Mouse (Mus musculus) layer of hippocampus, postnatal 25 days (tissue): ENCODE results near the gene Fibp. TPM values are rescaled to one million over a fixed set of nuclear protein-coding genes. Genes with fewer than 3 reads are reported as not detected.

Source experiments
- DNase-seq, 2 experiments: peaks; one replicate each; pipeline ENCODE4 v3.0.0; 2022; ENCODE audit warnings: mixed read lengths in 2 of 2, low spot score in 1 of 2; ENCODE audit errors: extremely low spot score in 1 of 2
- total RNA-seq, 2 experiments: library from RNA; stranded (reverse); gene quantifications; 2 replicates each; pipeline ENCODE4 v1.2.3; 2021

The Fibp gene
- total RNA-seq, 2 experiments from 2014 or later: 99.4 to 110 TPM

DNA sequence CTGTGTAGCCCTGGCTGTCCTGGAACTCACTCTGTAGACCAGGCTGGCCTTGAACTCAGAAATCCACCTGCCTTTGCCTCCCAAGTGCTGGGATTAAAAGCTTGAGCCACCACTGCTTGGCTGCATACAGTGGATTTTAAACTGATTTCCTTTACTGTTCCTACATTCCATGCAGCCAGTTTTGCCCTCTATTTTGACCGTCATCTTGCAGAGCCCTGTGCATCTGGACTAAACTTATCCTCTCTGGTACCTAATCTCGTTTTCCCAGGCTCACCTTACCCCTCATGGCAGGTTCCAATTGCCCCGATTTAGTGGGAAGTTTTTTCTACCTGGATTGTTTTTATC, 52.6 kb downstream of the Fibp start:
- no peak for DNase-seq

Other genes with a start within 250 kb of the Fibp start
- 10 to 100 TPM; 54.2 to 57.6 TPM for gene Pacs1, start 187.5 kb upstream of the Fibp start, total RNA-seq
- gene Sf3b2, start 165.2 kb upstream of the Fibp start, total RNA-seq: 100 to 1,000 TPM; 201 to 202 TPM
- 100 to 1,000 TPM; 114 to 129 TPM for gene Gal3st3, start 162.3 kb upstream of the Fibp start, total RNA-seq
- gene Catsper1, start 124.9 kb upstream of the Fibp start, total RNA-seq: not detected
- gene Cst6, start 111.0 kb upstream of the Fibp start, total RNA-seq: 1 to 10 TPM; 6.1 to 6.7 TPM
- gene Eif1ad, start 93.9 kb upstream of the Fibp start, total RNA-seq: 10 to 100 TPM; 19.5 to 23.7 TPM
- gene Banf1, start 93.4 kb upstream of the Fibp start, total RNA-seq: 10 to 100 TPM; 85.3 to 93.2 TPM
- 10 to 100 TPM; 83.7 to 99.3 TPM for gene Sart1, start 71.9 kb upstream of the Fibp start, total RNA-seq
- gene Tsga10ip, start 58.1 kb upstream of the Fibp start, total RNA-seq: not detected
- gene Drap1, start 35.6 kb upstream of the Fibp start, total RNA-seq: 100 to 1,000 TPM; 278 to 311 TPM
- 10 to 100 TPM; 68.2 to 71.1 TPM for gene AI837181, start 35.5 kb upstream of the Fibp start, total RNA-seq
- not detected for gene Fosl1, start 13.1 kb upstream of the Fibp start, total RNA-seq
- gene Ccdc85b, start 2.7 kb upstream of the Fibp start, total RNA-seq: 10 to 100 TPM; 32.9 to 35.9 TPM
- gene Ctsw, start 7.9 kb downstream of the Fibp start, total RNA-seq: not detected
- 10 to 100 TPM; 11.0 to 11.6 TPM for gene Efemp2, start 13.3 kb downstream of the Fibp start, total RNA-seq
- 10 to 100 TPM; 33.2 to 38.2 TPM for gene Mus81, start 27.8 kb downstream of the Fibp start, total RNA-seq
- 1,000 to 10,000 TPM; 1,427 to 1,527 TPM for gene Cfl1, start 29.8 kb downstream of the Fibp start, total RNA-seq
- 1 to 10 TPM; 4.5 to 9.2 TPM for gene 1700020D05Rik, start 43.2 kb downstream of the Fibp start, total RNA-seq
- gene Snx32, start 49.9 kb downstream of the Fibp start, total RNA-seq: 10 to 100 TPM; 78.0 to 86.5 TPM
- not detected for gene Ovol1, start 100.0 kb downstream of the Fibp start, total RNA-seq
- 1 to 10 TPM; 7.7 to 8.2 TPM for gene Ap5b1, start 107.4 kb downstream of the Fibp start, total RNA-seq
- gene Rnaseh2c, start 141.3 kb downstream of the Fibp start, total RNA-seq: 10 to 100 TPM; 67.6 to 85.2 TPM
- 10 to 100 TPM; 83.1 to 87.8 TPM for gene Kat5, start 149.6 kb downstream of the Fibp start, total RNA-seq
- gene Rela, start 176.9 kb downstream of the Fibp start, total RNA-seq: 10 to 100 TPM; 20.6 to 22.0 TPM
- 10 to 100 TPM; 15.3 to 16.1 TPM for gene Sipa1, start 203.1 kb downstream of the Fibp start, total RNA-seq
- 10 to 100 TPM; 17.4 to 21.1 TPM for gene Map3k11, start 228.1 kb downstream of the Fibp start, total RNA-seq
- 10 to 100 TPM; 59.8 to 73.9 TPM for gene Pcnx3, start 228.3 kb downstream of the Fibp start, total RNA-seq
- not detected for gene Kcnk7, start 243.8 kb downstream of the Fibp start, total RNA-seq